Mouse (Mus musculus): ENCODE measurements around the gene Parp2. TPM values are rescaled to one million over a fixed set of nuclear protein-coding genes. Genes with fewer than 3 reads are reported as not detected.
"Not testable (repeated sequence)": the region's sequence is repeated elsewhere in the genome, so short reads cannot be mapped to it uniquely, and the experiment has no call there.

The Parp2 gene
- polyA plus RNA-seq, 1 experiment from 2014 or later: 74.7 TPM

GRCm38 (mm10) chr14:50802441-50802840 is 5.2 kb upstream of the Parp2 start:
- no peaks in the 10 kb centered on the region for H3K27me3 ChIP-seq (ENCODE audit: insufficient read depth, low read length)
- no peaks in the 10 kb centered on the region for H3K9me3 ChIP-seq (ENCODE audit: low read depth, low read length)
- ATAC-seq (ENCODE audit: insufficient read depth) (no peak), DNase-seq (no peak)
- no peaks in the 10 kb centered on the region for H3K36me3 ChIP-seq (ENCODE audit: insufficient read depth)
- no peak overlapping the region for H3K9ac ChIP-seq
- 88% methylated on average over 6 of the region's 6 CpGs for WGBS
- no peaks in the 10 kb centered on the region for H3K4me1 ChIP-seq (ENCODE audit: insufficient read depth)
- H3K4me3 ChIP-seq (ENCODE audit: low read depth, low read length): no peak overlapping the region
- TF ChIP-seq CTCF (IDR thresholded peaks at IDR 0.05; ENCODE audit: low read depth): no peak
- H3K27ac ChIP-seq (ENCODE audit: low read depth): no peak overlapping the region
- no peak overlapping the region for H3K4me2 ChIP-seq

- Histone ChIP-seq H3K36me3 (ENCODE audit: insufficient read depth) (no peaks in the 10 kb centered on the region), H3K9ac (no peak overlapping the region), H3K4me3 (ENCODE audit: low read depth, low read length) (no peak overlapping the region), H3K4me1 (ENCODE audit: insufficient read depth) (no peaks in the 10 kb centered on the region), H3K4me2 (no peak overlapping the region), H3K27me3 (ENCODE audit: insufficient read depth, low read length) (no peaks in the 10 kb centered on the region), H3K27ac (ENCODE audit: low read depth) (no peak overlapping the region), H3K9me3 (ENCODE audit: low read depth, low read length) (no peaks in the 10 kb centered on the region)
- 55% methylated on average over 4 of the region's 4 CpGs for WGBS
- no peak for ATAC-seq (ENCODE audit: insufficient read depth)
- DNase-seq: peak; percentile 57
- peak; percentile 62 for TF ChIP-seq CTCF (IDR thresholded peaks at IDR 0.05; ENCODE audit: low read depth)
Observed at GRCm38 (mm10) chr14:50802843-50803562, 4.6 kb upstream of the Parp2 start.

- Histone ChIP-seq H3K27ac (ENCODE audit: low read depth) (no peak overlapping the region), H3K9me3 (ENCODE audit: low read depth, low read length) (no peaks in the 10 kb centered on the region), H3K36me3 (ENCODE audit: insufficient read depth) (no peaks in the 10 kb centered on the region), H3K4me1 (ENCODE audit: insufficient read depth) (peaks cover 3% of the 10 kb centered on the region; the same call in 1 of the 2 replicates), H3K4me2 (no peak overlapping the region), H3K9ac (no peak overlapping the region), H3K4me3 (ENCODE audit: low read depth, low read length) (no peak overlapping the region), H3K27me3 (ENCODE audit: insufficient read depth, low read length) (no peaks in the 10 kb centered on the region)
- no peak for ATAC-seq (ENCODE audit: insufficient read depth)
- no peak for DNase-seq
- TF ChIP-seq CTCF (IDR thresholded peaks at IDR 0.05; ENCODE audit: low read depth): no peak
- WGBS: 58% methylated on average over 13 of the region's 13 CpGs
Observed at GRCm38 (mm10) chr14:50804683-50805082, 3.0 kb upstream of the Parp2 start.

- H3K4me1 ChIP-seq (ENCODE audit: insufficient read depth); H3K27me3 ChIP-seq (ENCODE audit: insufficient read depth, low read length); H3K9me3 ChIP-seq (ENCODE audit: low read depth, low read length); H3K36me3 ChIP-seq (ENCODE audit: insufficient read depth); ATAC-seq (ENCODE audit: insufficient read depth); H3K9ac ChIP-seq; DNase-seq: not testable (repeated sequence)
- 80% methylated on average over 5 of the region's 5 CpGs for WGBS
- H3K4me3 ChIP-seq (ENCODE audit: low read depth, low read length): peak overlapping the region; percentile 44; the same call in 1 of the 2 replicates
- H3K27ac ChIP-seq (ENCODE audit: low read depth): peak overlapping the region; percentile 67; the same call in 1 of the 2 replicates
- peak overlapping the region; percentile 63 for H3K4me2 ChIP-seq
Observed at GRCm38 (mm10) chr14:50806469-50806868, 1.2 kb upstream of the Parp2 start.

GRCm38 (mm10) chr14:50813060-50813459 is 5.4 kb downstream of the Parp2 start:
- Histone ChIP-seq H3K9me3 (ENCODE audit: low read depth, low read length) (no peaks in the 10 kb centered on the region), H3K27ac (ENCODE audit: low read depth) (no peak overlapping the region), H3K4me2 (no peak overlapping the region), H3K9ac (no peak overlapping the region), H3K4me1 (ENCODE audit: insufficient read depth) (peaks cover 3% of the 10 kb centered on the region; the same call in 1 of the 2 replicates), H3K4me3 (ENCODE audit: low read depth, low read length) (no peak overlapping the region), H3K36me3 (ENCODE audit: insufficient read depth) (peaks cover 56% of the 10 kb centered on the region), H3K27me3 (ENCODE audit: insufficient read depth, low read length) (no peaks in the 10 kb centered on the region)
- no peak for ATAC-seq (ENCODE audit: insufficient read depth)
- no peak for TF ChIP-seq CTCF (IDR thresholded peaks at IDR 0.05; ENCODE audit: low read depth)
- DNase-seq: no peak
- 89% methylated on average over 2 of the region's 2 CpGs for WGBS

- no peaks in the 10 kb centered on the region for H3K4me1 ChIP-seq (ENCODE audit: insufficient read depth)
- DNase-seq (peak; percentile 6), ATAC-seq (ENCODE audit: insufficient read depth) (no peak)
- no peak overlapping the region for H3K27ac ChIP-seq (ENCODE audit: low read depth)
- no peaks in the 10 kb centered on the region for H3K9me3 ChIP-seq (ENCODE audit: low read depth, low read length)
- no peak overlapping the region for H3K9ac ChIP-seq
- H3K36me3 ChIP-seq (ENCODE audit: insufficient read depth): peaks cover 55% of the 10 kb centered on the region
- H3K4me2 ChIP-seq: no peak overlapping the region
- 83% methylated on average over 2 of the region's 2 CpGs for WGBS
- no peak overlapping the region for H3K4me3 ChIP-seq (ENCODE audit: low read depth, low read length)
- no peaks in the 10 kb centered on the region for H3K27me3 ChIP-seq (ENCODE audit: insufficient read depth, low read length)
- TF ChIP-seq CTCF (IDR thresholded peaks at IDR 0.05; ENCODE audit: low read depth): 0 out of 2 replicates have a peak, but pooled peaks have one; percentile 20
Observed at GRCm38 (mm10) chr14:50823240-50823639, 15.6 kb downstream of the Parp2 start.

- peaks cover 52% of the 10 kb centered on the region for H3K36me3 ChIP-seq (ENCODE audit: insufficient read depth)
- DNase-seq: peak; percentile 9
- no peak overlapping the region for H3K9ac ChIP-seq
- no peak overlapping the region for H3K4me3 ChIP-seq (ENCODE audit: low read depth, low read length)
- H3K27ac ChIP-seq (ENCODE audit: low read depth): no peak overlapping the region
- H3K27me3 ChIP-seq (ENCODE audit: insufficient read depth, low read length): no peaks in the 10 kb centered on the region
- no peak overlapping the region for H3K4me2 ChIP-seq
- no peaks in the 10 kb centered on the region for H3K4me1 ChIP-seq (ENCODE audit: insufficient read depth)
- WGBS: 88% methylated on average over 9 of the region's 9 CpGs
- ATAC-seq (ENCODE audit: insufficient read depth): no peak
- H3K9me3 ChIP-seq (ENCODE audit: low read depth, low read length): no peaks in the 10 kb centered on the region
- TF ChIP-seq CTCF (IDR thresholded peaks at IDR 0.05; ENCODE audit: low read depth): no peak
Observed at GRCm38 (mm10) chr14:50824219-50824618, 16.6 kb downstream of the Parp2 start.
